Mouse (Mus musculus) adrenal gland, adult 18-20 months (tissue): Measurements from ENCODE around the gene Smyd1. TPM values are rescaled to one million over a fixed set of nuclear protein-coding genes. Genes with fewer than 3 reads are reported as not detected.
"Not testable (repeated sequence)": the region's sequence is repeated elsewhere in the genome, so short reads cannot be mapped to it uniquely, and the experiment has no call there.

ENCODE experiments used
- DNase-seq, 2 experiments: peaks; one replicate each; pipeline ENCODE4 v3.0.0; 2021 to 2022; ENCODE audit warnings: low spot score in 2 of 2
- long read RNA-seq, 2 experiments: library from polyadenylated mRNA; stranded (forward); transcript quantifications; one replicate each; pipeline ENCODE4 v2.0.0; 2021
- total RNA-seq, 2 experiments: library from RNA; stranded (reverse); gene quantifications; 1 replicate in 1 of 2; 2 replicates in 1 of 2; pipeline ENCODE4 v1.2.3; 2021

Smyd1 gene
- under 1 TPM; 0.27 to 0.90 TPM for total RNA-seq
- long read RNA-seq, experiment 1, result 0 reads
- long read RNA-seq, experiment 2, result 0 reads

- no peak for DNase-seq
Measured at GRCm38 (mm10) chr6:71321826-71322283, at the start of gene Smyd1. Gene Smyd1, minus strand, starts transcription at chr6:71322233.

GRCm38 (mm10) chr6:71371085-71371605 lies 49.1 kb upstream of the Smyd1 start:
- DNase-seq, result no peak

GRCm38 (mm10) chr6:71369416-71369815 lies 47.4 kb upstream of the Smyd1 start:
- no peak for DNase-seq

DNA sequence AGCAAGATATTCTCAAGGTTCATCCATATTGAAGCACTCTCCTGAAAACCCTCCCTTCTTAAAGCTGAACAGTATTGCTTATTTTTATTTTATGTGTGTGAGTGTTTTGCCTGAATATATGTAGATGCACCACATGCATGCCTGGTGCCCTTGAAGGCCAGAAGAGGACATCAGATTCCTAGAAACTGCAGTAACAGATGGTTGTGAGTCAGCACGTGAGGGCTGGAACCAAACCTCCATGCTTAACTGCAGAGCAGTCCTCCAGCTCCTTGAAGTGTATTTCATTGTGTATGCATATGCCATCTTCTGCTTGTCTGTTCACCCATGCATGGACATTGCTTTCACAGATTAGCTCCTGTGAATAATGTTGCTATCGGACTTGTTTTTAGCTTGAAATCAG lies 42.0 kb upstream of the Smyd1 start:
- DNase-seq, result no peak

DNA sequence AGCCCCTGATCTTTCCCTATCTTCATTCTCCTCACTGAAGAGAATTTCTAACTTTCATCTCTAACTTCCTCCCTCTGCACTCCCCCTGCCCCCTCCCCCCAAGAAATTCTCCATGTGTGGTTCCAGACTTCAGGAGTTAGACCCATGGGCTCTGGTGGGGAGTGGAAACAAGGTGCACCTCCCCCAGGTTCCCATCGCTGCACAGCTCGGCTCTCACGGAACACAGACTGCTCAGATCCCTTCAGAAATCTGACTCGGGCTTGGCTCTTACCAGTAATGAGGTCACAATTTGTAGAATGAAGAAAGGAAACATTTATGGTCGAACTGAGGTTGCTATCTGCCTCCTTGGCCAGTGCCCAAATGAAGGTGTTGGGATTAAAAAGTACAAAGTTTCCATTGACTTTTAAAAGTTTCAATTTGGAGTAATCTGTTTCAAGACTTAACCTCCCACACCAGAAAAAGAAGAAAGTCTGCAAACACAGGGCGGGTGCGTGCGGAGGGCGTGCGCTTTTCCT lies 39.2 kb upstream of the Smyd1 start:
- no peak for DNase-seq

- DNase-seq, result no peak
Measured at GRCm38 (mm10) chr6:71360751-71361150, 38.7 kb upstream of the Smyd1 start.

DNA sequence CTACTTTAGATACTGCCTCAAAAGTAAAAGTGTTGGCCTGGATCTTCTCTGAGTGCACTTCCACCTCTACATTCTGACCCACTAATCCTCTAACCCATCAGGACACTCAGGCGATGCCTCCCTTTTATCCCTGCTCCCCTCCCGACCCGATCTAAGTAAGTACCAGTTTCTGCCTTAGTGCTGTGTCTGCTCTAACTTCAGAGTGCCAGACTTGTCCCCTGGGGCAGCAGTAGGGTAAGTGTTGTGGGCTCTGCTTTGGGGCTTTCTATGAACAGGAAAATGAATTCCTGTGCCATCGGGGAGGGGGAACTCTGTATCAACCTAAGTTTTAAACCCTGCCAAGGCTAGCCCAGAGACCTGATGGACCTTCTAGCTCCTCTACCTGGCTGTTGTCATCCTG lies 38.2 kb upstream of the Smyd1 start:
- DNase-seq, result no peak

DNA sequence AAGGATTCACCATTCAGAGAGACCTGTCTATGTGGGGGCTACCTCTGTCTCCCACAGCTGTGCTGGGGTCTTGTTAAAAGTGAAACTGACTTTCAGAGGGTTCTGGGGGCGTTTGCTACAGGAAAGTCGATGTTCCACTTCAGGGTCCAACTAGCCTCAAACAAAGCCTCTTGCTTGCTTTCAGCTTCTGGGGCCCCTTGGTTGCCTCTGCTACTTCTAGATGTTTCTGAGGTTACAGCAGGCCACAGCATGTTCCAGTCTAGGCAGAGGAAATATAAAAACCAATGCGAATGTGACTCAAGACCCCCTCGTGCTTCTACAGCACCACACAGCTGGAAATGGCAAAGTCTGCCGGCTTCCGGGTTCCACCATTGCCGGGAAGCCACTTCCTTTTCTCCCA lies 35.5 kb upstream of the Smyd1 start:
- no peak for DNase-seq

GRCm38 (mm10) chr6:71353722-71354121 lies 31.7 kb upstream of the Smyd1 start:
- DNase-seq, result no peak

DNA sequence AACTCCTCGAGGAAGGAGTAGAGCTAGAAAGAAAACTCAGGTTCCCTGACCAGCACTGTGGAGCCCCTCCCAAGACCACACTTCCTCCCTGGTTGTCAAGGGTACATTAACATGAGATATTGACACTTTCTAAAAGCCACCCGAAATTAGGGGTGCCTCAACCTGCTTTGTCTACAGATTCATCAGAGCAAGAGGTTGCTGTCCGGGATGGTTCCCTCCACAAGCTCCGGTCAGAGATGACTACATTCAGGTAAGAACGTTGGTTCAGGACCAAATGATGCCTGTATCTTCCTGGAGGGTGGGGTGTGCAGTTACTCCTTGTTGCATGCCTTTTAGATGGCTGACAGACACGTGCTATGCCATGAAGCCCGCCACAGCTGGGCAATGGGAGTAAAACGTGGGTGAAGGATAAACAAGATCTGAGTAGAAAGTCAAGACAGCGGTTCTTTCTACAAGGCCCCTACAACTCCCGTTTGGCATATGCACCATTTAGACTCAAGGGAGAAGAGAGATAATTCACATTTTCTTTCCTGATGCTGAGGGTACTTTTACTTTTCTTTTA lies 30.9 kb upstream of the Smyd1 start:
- DNase-seq, result no peak

DNA sequence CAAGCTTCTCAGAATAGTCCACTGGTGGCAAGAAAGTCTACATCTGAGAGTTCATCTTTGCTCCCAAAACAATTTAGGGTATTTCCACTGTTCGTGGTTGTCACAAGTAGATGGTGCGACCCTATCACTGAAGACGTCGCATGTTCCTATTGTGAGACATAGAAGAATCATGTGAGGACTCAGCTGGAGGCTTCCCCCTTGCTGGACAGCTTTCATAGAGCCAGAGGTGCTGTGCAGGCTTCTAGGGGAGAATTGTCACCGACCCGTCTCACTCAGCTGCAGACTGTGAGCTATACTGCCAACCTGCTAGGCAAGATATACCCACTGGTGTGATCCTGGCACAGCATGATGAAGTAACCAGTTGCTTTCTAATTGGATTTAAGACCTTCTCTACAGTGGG lies 30.2 kb upstream of the Smyd1 start:
- no peak for DNase-seq

- no peak for DNase-seq
Measured at GRCm38 (mm10) chr6:71351201-71351600, 29.2 kb upstream of the Smyd1 start.

GRCm38 (mm10) chr6:71348006-71348405 lies 26.0 kb upstream of the Smyd1 start:
- no peak for DNase-seq

- no peak for DNase-seq
Measured at GRCm38 (mm10) chr6:71341179-71341578, 19.1 kb upstream of the Smyd1 start.

DNA sequence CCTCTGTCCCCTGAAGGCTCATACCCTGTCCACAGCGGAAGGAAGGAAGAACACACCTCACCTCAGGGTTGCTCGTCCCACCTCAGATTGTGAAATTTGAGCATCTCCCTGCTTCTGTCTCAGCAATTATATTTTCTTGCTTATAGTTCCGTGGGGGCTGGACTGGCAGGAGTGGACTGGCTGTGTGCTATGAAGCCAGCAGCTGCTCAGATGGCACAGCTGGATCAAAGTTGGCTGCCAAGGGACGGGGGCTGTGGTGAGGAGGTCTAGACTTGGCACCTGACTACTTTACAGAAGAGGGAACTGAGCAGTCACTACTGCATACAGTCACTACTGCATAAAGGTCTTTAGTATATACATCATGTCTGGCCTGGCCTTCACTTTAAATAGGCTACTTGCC lies 17.3 kb upstream of the Smyd1 start:
- no peak for DNase-seq

- DNase-seq, result no peak
Measured at GRCm38 (mm10) chr6:71338941-71339340, 16.9 kb upstream of the Smyd1 start.

- no peak for DNase-seq
Measured at GRCm38 (mm10) chr6:71337666-71338065, 15.6 kb upstream of the Smyd1 start.

- DNase-seq, result no peak
Measured at GRCm38 (mm10) chr6:71333578-71334273, 11.7 kb upstream of the Smyd1 start.

DNA sequence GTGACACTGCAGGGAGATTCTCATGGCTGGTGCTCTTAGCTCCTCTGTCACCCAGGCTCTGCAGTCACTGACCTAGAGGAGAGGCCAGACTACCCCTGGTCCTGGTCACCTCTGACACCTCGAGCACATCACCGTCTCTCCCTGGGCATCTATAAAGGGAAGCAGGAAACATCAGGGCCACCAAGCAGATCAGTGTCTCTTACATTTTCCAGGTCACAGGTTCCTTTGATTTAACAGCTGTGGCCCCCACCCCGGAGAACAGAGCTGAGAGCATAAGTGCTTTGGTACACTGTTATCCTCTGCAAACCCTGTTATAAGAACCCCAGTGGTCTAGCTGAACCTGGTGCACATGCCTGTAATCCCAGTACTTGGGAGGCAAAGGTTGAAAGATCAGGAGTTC lies 11.0 kb upstream of the Smyd1 start:
- DNase-seq, result no peak

DNA sequence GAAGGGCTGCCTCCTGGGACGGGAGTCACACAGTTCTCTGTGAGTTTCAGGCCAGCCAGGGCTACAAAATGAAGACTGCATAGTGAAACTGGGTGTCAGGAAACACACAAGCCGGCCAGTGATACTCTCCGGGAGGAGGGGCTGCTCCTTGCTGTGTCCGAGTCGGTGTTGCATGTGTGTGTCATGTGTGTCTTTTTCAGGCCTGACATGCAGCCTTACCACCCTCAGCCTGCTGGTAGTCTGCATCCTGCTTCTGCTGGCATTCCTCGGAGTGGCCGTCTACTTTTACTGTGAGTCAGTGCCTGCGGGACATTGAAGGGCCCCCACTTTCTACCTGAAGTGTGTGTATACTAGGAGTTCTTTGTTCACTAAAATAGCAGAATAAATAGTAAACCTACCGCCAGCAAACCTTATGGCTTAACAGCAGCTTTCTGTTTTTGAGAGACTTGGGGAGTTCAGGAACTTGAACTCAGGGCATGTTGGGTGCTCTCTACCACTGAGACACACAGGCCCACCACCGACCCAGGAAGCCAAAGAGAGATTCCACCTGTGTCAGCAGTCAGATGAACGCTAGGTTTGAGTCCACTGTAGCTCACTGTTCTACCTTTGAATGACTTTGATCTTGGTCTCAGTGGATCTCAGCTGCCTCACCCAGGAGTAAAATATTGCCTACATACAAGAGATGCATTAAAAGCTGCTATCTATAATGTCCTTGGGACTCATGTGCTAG lies 10.4 kb upstream of the Smyd1 start:
- no peak for DNase-seq

DNA sequence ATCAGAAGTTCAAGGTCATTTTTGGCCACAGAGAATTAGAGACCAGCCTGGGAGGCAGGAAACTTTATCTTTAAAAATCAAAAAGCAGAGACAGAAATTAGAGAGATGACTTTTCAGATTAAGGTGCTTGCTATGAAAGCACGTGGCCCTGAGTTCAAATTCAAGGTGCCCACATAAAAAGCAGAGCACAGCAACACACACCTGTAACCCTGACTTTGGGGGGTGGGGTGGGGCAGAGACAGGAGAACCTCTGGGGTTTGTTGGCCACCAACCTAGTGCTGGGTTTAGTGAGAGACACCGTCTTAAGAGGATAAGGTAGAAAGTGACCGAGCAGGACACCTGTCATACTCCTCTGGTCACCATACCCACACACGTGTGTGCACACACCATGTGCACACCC lies 9.5 kb upstream of the Smyd1 start:
- not testable (repeated sequence) for DNase-seq

GRCm38 (mm10) chr6:71330486-71330885 lies 8.5 kb upstream of the Smyd1 start:
- no peak for DNase-seq
